In the genomic region with DNA sequence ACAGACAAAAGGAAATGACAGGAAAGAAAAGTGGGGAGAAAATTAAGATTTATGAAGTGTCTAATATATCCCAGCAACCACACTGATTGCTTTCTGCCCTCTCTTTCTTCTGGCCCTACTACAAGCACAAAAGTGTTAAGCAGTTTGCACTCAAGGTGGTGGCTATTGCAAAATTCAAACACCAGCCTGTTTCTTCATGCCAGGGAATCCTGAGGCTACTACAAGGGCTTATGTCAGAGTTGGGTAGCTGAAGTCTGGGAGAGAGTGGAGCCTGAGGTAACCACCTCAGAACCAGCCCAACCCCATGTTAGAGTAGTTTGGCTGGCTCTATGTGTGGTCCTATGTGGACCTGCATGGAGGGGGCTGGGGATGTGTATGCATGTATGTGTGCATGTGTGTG, we compare ENCODE assay signal across 19 mouse cellular contexts. TPM values are rescaled to one million over a fixed set of nuclear protein-coding genes. Genes with fewer than 3 reads are reported as not detected.
"Had no signal": no experiment of that assay in that cellular context is flagged by ENCODE, and none has a peak within 500 bp of the region (broad histone marks: within the 10 kb centered on the region; RNA-seq: fewer than 3 reads in every experiment).

No protein-coding gene starts in this region.

- H3K9me3 ChIP-seq: limb, embryonic 15.5 days; liver, embryonic 13.5 days; midbrain, embryonic 10.5 days; neural tube, embryonic 15.5 days had no signal

- H3K36me3 ChIP-seq: limb, embryonic 15.5 days; liver, embryonic 13.5 days; midbrain, embryonic 10.5 days; neural tube, embryonic 15.5 days had no signal

- DNase-seq: kidney, adult 8-10 months; kidney, postnatal 25 days; liver, embryonic 13.5 days; liver, postnatal 0 days; midbrain, embryonic 14.5 days; thymus, adult 18-20 months; thymus, postnatal 14 days had no signal

- ATAC-seq: intestine, embryonic 16.5 days; liver, postnatal 0 days had no signal

- H3K4me2 ChIP-seq: limb, embryonic 15.5 days; liver, embryonic 13.5 days; neural tube, embryonic 15.5 days had no signal

- H3K4me3 ChIP-seq: limb, embryonic 15.5 days; liver, embryonic 13.5 days; midbrain, embryonic 10.5 days; myocyte; neural tube, embryonic 15.5 days had no signal

- H3K27me3 ChIP-seq: limb, embryonic 15.5 days; liver, embryonic 13.5 days; neural tube, embryonic 15.5 days had no signal

- H3K27ac ChIP-seq: limb, embryonic 15.5 days; liver, embryonic 13.5 days; midbrain, embryonic 10.5 days; neural tube, embryonic 15.5 days had no signal

- H3K4me1 ChIP-seq: limb, embryonic 15.5 days; liver, embryonic 13.5 days had no signal

- H3K9ac ChIP-seq: limb, embryonic 15.5 days; liver, embryonic 13.5 days; liver, postnatal 0 days; neural tube, embryonic 15.5 days had no signal

RNA-seq across cellular contexts. Expression of a gene that starts 23.8 kb away (rescaled TPM):
- total RNA-seq: layer of hippocampus, postnatal 10 days; left cerebral cortex, adult 18-20 months; left cerebral cortex, postnatal 25 days had no signal
- polyA plus RNA-seq: intestine, embryonic 16.5 days; kidney, embryonic 16.5 days; limb, embryonic 11.5 days; limb, embryonic 15.5 days; liver, embryonic 13.5 days; liver, postnatal 0 days; midbrain, embryonic 10.5 days; midbrain, embryonic 14.5 days; myocyte; neural tube, embryonic 11.5 days; neural tube, embryonic 15.5 days; stomach, embryonic 14.5 days had no signal
